Mouse (Mus musculus) stomach, postnatal 0 days (tissue): ENCODE measurements around the gene Hnrnpu. TPM values are rescaled to one million over a fixed set of nuclear protein-coding genes. Genes with fewer than 3 reads are reported as not detected.
"Not testable (repeated sequence)": the region's sequence is repeated elsewhere in the genome, so short reads cannot be mapped to it uniquely, and the experiment has no call there.

Source experiments
- ATAC-seq: fragments of 200-750 bp; cut with Nextera tagmentation; 2 replicates; pipeline ENCODE4 v1.8.0; 2017; ENCODE audit not compliant: low FRiP score, low TSS enrichment
- DNase-seq: peaks from one replicate; pipeline ENCODE4 v3.0.0-alpha.2; 2016; ENCODE audit warnings: low spot score
- H3K27ac ChIP-seq: fragments of 300-500 bp; sonication (generic); replicated peaks from 2 replicates; pipeline ENCODE4 v1.5.1; 2014; ENCODE audit warnings: mild to moderate bottlenecking, control low read depth
- H3K27me3 ChIP-seq: fragments of 300-500 bp; sonication (generic); 2 replicates; pipeline ENCODE4 v1.6.1; 2014; ENCODE audit warnings: low read length; ENCODE audit not compliant: control insufficient read depth, insufficient read depth
- H3K36me3 ChIP-seq: fragments of 300-500 bp; sonication (generic); 2 replicates; pipeline ENCODE4 v1.6.1; 2014; ENCODE audit warnings: low read length, mixed read lengths; ENCODE audit not compliant: control insufficient read depth, insufficient read depth
- H3K4me1 ChIP-seq: fragments of 300-500 bp; sonication (generic); replicated peaks from 2 replicates; pipeline ENCODE4 v1.6.1; 2014; ENCODE audit warnings: antibody characterized with exemption; ENCODE audit not compliant: control insufficient read depth, insufficient read depth
- H3K4me2 ChIP-seq: fragments of 300-500 bp; sonication (generic); replicated peaks from 2 replicates; pipeline ENCODE4 v1.6.1; 2014; ENCODE audit warnings: low read depth, mild to moderate bottlenecking, control low read depth, moderate library complexity
- H3K4me3 ChIP-seq: fragments of 300-500 bp; sonication (generic); 2 replicates; pipeline ENCODE4 v1.5.1; 2014; ENCODE audit warnings: low read depth, low read length, control low read depth
- H3K9ac ChIP-seq: fragments of 300-500 bp; sonication (generic); 2 replicates; pipeline ENCODE4 v1.6.1; 2014; ENCODE audit warnings: mild to moderate bottlenecking, low read length, control low read depth, mixed read lengths
- H3K9me3 ChIP-seq: fragments of 300-500 bp; sonication (generic); 2 replicates; pipeline ENCODE4 v1.6.1; 2016; ENCODE audit warnings: low read length; ENCODE audit not compliant: control insufficient read depth
- CTCF ChIP-seq: IDR thresholded peaks from 2 replicates; pipeline ENCODE4 v1.5.1; 2016; ENCODE audit warnings: antibody characterized with exemption, low read depth, mild to moderate bottlenecking, moderate library complexity
- EP300 ChIP-seq: optimal IDR thresholded peaks from 2 replicates; pipeline ENCODE3; 2016; ENCODE audit warnings: antibody characterized with exemption
- WGBS: fragments of 180-500 bp; shearing (Covaris S2); extraction: QIAGEN DNeasy Blood & Tissue Kit; methylation state at CpG from one replicate; pipeline ENCODE4 v1.1.7; 2014; 5-methylcytosine and 5-hydroxymethylcytosine counted together
- polyA plus RNA-seq: library from polyadenylated mRNA; unstranded; fragments of >200 nt; fragmentation: Nextera tagmentation; extraction: Ambion mirVana; gene quantifications from 2 replicates; pipeline ENCODE4 v1.2.1, GENCODE M21; 2015

The Hnrnpu gene
- polyA plus RNA-seq, 1 experiment from 2014 or later, result 129 TPM

- ATAC-seq, result no peak
- H3K4me2 ChIP-seq, result no peak overlapping the region
- H3K27ac ChIP-seq, result no peak overlapping the region
- no peaks in the 10 kb centered on the region for H3K4me1 ChIP-seq
- DNase-seq, result no peak
- no peak overlapping the region for H3K4me3 ChIP-seq
- TF ChIP-seq EP300 (no peak), CTCF (no peak)
- H3K9ac ChIP-seq, result no peak overlapping the region
- no peaks in the 10 kb centered on the region for H3K9me3 ChIP-seq
- 52% methylated on average over 1 of the region's 1 CpGs for WGBS
- no peaks in the 10 kb centered on the region for H3K27me3 ChIP-seq
- no peaks in the 10 kb centered on the region for H3K36me3 ChIP-seq
Measured at GRCm38 (mm10) chr1:178313039-178313597, 24.5 kb downstream of the Hnrnpu start.

- Histone ChIP-seq H3K27me3 (no peaks in the 10 kb centered on the region), H3K4me2 (no peak overlapping the region), H3K9ac (no peak overlapping the region), H3K27ac (no peak overlapping the region), H3K9me3 (no peaks in the 10 kb centered on the region), H3K4me3 (no peak overlapping the region), H3K36me3 (no peaks in the 10 kb centered on the region), H3K4me1 (no peaks in the 10 kb centered on the region)
- ATAC-seq (no peak), DNase-seq (no peak)
- 72% methylated on average over 1 of the region's 1 CpGs for WGBS
- no peak for TF ChIP-seq EP300
- TF ChIP-seq CTCF, result peak; percentile 36
Measured at GRCm38 (mm10) chr1:178310128-178310527, 27.5 kb downstream of the Hnrnpu start.

- 58% methylated on average over 2 of the region's 2 CpGs for WGBS
- Histone ChIP-seq H3K36me3 (no peaks in the 10 kb centered on the region), H3K4me2 (no peak overlapping the region), H3K9ac (no peak overlapping the region), H3K27ac (no peak overlapping the region), H3K4me3 (no peak overlapping the region), H3K4me1 (no peaks in the 10 kb centered on the region), H3K9me3 (no peaks in the 10 kb centered on the region), H3K27me3 (no peaks in the 10 kb centered on the region)
- DNase-seq (no peak), ATAC-seq (no peak)
- 0 out of 2 replicates have a peak, but pooled peaks have one; percentile 12 for TF ChIP-seq CTCF
- TF ChIP-seq EP300, result no peak
Measured at GRCm38 (mm10) chr1:178309487-178309886, 28.1 kb downstream of the Hnrnpu start.

- Histone ChIP-seq H3K9me3 (no peaks in the 10 kb centered on the region), H3K36me3 (no peaks in the 10 kb centered on the region), H3K4me2 (no peak overlapping the region), H3K9ac (no peak overlapping the region), H3K27ac (no peak overlapping the region), H3K4me1 (no peaks in the 10 kb centered on the region), H3K4me3 (no peak overlapping the region), H3K27me3 (no peaks in the 10 kb centered on the region)
- DNase-seq (peak; percentile 74), ATAC-seq (no peak; the same call in 1 of the 2 replicates)
- TF ChIP-seq EP300 (no peak), CTCF (peak; percentile 90)
- 31% methylated on average over 3 of the region's 3 CpGs for WGBS
Measured at GRCm38 (mm10) chr1:178303425-178303824, 34.2 kb downstream of the Hnrnpu start.

GRCm38 (mm10) chr1:178301261-178301660, 36.3 kb downstream of the Hnrnpu start:
- not testable (repeated sequence) for H3K9me3 ChIP-seq, H3K4me3 ChIP-seq, ATAC-seq, H3K27me3 ChIP-seq, H3K4me1 ChIP-seq, H3K36me3 ChIP-seq, H3K4me2 ChIP-seq, DNase-seq, H3K9ac ChIP-seq, H3K27ac ChIP-seq
- WGBS, result 89% methylated on average over 2 of the region's 2 CpGs

GRCm38 (mm10) chr1:178294051-178294450, 43.5 kb downstream of the Hnrnpu start:
- H3K4me3 ChIP-seq, result no peak overlapping the region
- no peak for DNase-seq

More at GRCm38 (mm10) chr1:178294051-178294450, 43.5 kb downstream of the Hnrnpu start:
- H3K9ac ChIP-seq, result no peak overlapping the region
- TF ChIP-seq EP300 (no peak), CTCF (no peak)
- no peaks in the 10 kb centered on the region for H3K27me3 ChIP-seq
- ATAC-seq, result no peak
- no peaks in the 10 kb centered on the region for H3K36me3 ChIP-seq
- WGBS, result 91% methylated on average over 1 of the region's 1 CpGs
- H3K4me2 ChIP-seq, result no peak overlapping the region
- no peaks in the 10 kb centered on the region for H3K4me1 ChIP-seq
- H3K27ac ChIP-seq, result no peak overlapping the region
- H3K9me3 ChIP-seq, result no peaks in the 10 kb centered on the region
